Mouse (Mus musculus) adrenal gland, adult 8-10 months (tissue): ENCODE data around the gene Gstz1. TPM values are rescaled to one million over a fixed set of nuclear protein-coding genes. Genes with fewer than 3 reads are reported as not detected.

Source experiments
- DNase-seq: peaks from one replicate; pipeline ENCODE4 v3.0.0; 2022
- total RNA-seq, 4 experiments: library from RNA; stranded (reverse); gene quantifications; 2 replicates each; pipeline ENCODE4 v1.2.4; 2022

The Gstz1 gene
- total RNA-seq, result 100 to 1,000 TPM in 3 of 4 experiments, 10 to 100 TPM in 1; 96.8 to 133 (median 104) TPM

DNA sequence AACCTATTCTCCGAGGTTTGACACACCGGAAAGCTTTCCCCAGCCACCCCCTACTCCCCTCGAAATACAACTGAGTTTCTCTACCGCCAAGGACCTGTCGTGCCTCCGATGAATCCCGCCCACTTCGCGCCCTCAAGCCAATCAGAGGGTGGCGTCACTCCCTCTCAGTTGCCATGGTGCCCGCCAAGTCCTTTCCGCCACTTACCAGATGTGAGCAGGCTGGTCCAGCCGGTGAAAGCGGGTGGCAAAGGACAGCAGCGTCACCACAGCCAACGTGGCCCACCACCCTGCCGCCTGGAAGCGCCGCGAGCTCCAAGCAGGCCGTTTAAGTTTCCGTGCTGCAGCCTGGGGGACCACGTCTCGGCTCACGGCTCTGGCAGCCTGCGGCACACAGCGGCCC is at the start of gene Gstz1:
Gstz1 (plus strand) TSS at position 200 of the 400 bp plus-strand sequence.
- peak; percentile 87 for DNase-seq

DNA sequence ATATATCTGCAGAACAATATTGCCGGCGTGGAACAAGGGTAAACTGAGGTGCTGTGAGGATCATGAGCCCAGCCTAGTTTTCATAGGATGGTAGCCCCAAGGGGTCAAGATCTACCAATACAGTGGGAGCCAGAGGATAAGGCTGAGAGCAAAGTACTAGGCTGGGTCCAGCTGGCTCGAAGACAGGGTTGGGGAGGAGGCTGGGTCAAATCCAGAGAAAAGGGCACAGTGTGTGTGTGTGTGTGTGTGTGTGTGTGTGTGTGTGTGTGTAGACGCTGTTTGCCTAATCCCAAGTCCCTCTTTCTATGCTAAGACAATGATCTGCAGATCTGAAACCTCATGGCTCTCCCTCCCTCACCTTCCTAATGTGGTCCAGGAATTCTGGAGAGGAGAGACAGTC is 46.6 kb upstream of the Gstz1 start:
- no peak for DNase-seq

DNA sequence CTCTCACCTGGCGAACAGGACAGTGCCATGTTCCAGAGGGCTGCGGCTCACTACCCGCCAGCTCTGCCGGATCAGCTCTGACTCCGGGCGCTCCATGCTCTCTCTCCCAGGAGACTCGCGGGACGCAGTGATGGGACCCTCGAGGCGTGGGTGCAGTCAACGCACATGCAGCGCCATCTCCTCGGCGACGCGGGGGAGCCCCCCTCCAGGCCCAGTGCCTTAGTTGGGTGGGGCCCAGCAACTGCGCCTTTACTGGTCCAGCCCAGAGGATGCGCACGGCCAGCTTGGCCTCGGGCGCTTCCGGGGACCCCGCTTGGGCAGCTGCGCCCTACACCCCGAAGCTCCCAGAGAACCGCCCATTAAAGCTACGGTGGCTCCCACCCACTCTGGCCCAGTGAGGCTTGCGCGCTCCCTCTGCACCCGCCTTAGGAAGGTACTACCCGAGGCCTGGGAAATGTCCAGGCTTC is 44.8 kb upstream of the Gstz1 start, which contains the start of gene Ngb:
Ngb (minus strand) TSS at position 375 of the 467 bp plus-strand sequence.
- no peak for DNase-seq

DNA sequence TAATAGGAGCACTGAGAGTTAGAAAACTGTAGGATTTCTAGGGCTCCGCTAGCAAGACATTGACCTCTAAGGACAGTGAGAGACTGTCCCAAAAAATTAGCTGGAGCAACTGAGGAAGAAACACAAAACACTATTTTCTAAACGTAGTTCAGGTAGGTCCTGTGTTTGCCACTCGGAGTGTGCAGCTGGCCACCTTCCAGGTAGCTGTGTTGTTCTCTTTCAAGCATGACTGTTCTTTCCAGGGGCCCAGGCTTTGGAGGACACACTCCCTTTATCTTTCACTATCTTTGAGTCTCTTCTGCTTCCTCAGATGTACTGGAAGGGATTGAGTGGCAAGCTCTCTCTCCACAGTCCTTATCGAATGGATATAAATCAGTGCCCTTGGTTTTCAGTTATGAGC is 43.5 kb upstream of the Gstz1 start:
- DNase-seq, result no peak

DNA sequence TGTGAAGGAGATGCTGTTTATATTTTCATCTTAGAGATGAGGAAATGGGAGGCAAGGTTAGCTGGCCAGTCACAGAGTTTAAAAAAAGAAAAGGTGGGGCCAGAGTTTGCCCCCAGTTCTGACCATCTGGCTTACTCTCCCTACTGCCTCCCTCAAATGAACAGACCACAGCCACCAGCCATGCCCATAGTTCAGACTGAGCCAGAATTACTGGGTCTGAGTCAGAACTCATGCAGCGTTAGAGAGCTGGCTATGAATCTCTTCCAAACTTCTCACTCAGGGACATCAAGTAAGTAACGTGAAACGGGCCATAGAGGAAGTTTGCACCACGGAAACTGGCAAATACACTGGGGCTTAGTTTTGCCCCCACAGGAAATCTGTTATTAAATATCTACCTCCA is 42.2 kb upstream of the Gstz1 start:
- DNase-seq, result no peak

DNA sequence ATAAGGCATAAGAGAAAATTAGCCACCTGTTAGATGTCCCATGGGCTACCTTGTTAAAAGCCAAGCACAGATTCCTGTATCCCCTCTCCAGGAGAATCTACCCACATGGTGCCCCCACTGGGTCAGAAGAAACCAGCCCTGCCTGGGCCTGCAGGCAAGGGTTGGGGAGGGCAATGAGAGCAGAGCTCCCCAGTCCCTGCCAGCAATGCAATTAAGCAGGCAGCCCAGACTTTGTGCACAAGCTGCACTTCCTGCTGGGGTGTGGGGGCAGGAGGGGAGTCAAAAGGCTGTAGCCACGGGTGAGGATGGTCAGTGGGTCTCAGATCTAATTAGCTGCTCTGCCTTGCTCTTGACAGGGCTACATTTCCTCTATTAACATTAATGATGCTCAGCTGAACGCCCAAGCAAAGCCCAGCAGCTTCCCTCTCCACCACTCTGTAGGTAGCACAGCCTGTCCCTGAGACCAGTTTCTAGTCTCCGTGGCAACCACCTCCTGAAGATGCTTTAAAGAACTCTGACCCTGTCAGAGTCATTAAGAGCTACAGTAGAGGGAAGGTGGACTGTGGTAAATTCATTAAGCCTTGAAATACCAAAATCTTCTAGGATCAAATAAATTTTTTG is 39.5 kb upstream of the Gstz1 start:
- no peak for DNase-seq

DNA sequence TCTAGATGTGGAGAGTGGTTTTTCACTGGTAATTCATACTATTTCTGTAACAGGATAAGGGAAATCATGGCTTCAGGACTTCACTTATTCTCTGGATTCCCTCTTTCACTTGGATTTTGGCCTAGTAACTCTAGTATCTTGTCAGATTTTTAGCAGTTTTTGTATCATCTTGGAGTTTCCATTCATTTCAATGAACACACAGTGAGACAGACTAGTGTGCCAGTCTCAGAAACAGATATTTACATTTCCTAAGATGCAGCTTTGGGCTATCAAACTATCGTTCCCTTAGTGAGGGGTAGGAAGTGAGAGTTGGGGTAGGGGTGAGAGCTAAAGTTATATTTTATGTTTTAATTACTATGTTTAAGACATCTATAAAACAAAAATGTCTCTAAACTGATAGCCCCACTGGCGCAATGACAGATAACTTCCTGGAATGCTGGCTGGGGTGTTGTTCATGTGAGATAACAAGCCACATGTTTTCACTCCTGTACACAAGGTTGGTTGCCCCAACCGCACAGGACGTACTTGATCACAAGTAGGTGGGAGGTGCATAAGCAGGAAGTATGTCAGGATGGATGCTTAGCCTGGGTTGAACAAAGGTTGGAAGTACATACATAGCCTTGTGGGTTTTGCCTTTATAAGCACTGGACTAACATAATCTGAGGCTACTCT is 24.9 kb upstream of the Gstz1 start:
- DNase-seq, result no peak

DNA sequence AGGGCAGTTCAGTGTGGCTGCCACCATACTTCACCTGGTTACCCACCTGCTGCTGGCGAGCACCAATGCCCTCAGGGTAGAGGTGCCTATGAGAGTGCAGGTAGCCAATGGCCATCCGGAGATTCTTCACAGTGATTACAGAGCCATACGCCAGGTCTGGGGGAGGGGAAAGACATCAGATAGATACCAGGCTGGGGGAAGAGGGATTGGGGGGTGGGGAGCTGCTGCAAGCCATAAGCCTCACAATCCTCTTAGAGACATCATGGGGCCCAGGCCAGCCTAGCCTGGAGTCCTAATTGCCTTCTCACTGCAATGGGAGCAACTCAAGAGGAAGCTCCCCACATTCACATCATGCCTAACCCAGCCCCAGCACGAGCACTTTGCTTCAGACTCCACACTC is 19.7 kb upstream of the Gstz1 start:
- DNase-seq, result no peak

DNA sequence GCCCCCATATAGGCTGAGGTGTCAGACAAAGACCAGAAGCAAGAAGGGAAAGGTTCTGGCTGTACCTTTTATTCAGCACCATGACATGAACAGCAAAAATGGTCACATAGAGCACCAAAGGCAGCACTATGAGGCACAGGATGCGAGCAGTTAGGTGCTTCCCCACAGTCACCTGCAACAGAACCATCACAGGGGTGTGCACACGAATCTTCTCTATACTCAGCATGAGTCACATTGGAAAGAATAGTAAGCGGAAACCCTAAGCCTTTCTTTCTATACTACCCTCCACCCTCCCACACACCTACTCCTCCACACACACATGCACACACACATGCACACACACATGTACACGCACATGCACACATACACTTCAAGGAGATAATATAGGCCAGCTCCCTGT is 16.7 kb upstream of the Gstz1 start:
- DNase-seq, result no peak

DNA sequence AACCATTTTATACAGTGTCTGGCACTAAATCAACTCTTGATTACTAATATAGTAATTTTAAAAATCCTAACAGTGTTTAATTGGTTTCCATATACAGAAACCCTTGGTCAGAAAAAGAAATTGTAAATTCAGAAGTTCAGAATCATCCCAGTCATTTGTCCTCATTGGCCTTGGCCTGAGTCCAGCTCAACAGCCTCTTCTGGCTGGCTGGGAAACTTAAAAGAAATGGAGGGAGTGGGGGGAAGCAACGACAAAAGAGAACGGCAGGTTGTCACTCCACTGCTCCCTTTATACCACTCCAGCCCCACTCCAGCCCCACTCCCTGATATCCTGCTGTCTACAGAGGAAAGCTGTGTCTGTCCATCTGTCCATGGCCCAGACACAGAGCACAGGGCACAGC is 15.8 kb upstream of the Gstz1 start:
- DNase-seq, result no peak

DNA sequence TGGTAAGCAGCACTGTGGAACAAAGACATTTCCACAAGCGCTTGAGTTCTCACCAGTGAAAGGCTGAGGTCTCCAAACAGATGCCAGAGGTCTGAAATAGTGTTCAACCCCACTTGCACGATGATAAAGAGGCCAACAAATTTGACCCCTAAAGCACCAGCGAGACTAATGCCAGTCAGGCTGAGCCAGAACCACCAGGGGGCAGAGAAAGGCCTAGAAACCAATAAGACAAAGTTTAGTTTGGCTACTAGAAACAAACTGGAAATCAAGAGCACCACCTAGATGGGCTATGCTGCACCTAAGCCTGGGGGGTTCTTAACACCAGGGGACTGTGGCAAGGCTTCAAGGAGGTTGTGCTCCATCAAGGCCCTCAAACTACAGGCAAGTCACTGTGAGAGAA is 15.3 kb upstream of the Gstz1 start:
- DNase-seq, result no peak

DNA sequence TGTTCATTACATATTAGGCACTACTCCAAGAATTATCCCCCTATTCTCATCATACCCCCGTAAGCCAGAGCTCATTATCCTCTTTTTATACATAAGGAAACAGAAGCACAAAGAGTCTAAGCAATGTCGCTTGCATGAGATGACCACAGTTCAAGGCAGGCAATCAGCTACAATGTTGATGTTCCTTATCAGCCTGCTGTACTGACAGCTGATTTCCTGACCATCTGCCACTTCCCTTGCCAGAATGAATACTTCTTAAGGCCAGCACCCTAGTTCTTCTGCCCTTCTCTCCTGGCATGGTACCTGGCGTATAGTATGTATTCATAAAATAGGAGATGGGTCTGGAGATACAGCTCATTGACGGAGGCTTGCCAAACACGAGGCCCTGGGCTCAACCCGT is 14.8 kb upstream of the Gstz1 start:
- DNase-seq, result no peak

DNA sequence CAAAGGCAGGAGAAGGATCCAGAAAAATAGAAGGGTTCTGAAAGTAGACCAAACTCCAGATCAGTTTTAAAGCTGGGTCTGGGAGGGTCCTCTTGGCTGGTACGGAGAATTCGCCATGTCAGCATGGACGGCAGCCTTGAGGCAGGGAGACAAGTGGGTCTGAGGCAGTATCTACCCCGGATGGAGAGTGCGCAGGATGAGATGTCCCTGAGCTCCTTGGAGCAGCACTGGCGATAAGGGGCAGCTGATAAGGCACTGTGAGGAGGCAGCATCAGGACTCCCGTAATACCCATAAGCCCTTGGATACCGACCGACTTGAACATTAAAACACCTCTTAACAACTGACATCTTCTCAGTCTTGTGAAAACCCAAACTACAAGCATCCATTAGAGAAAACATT is 14.2 kb upstream of the Gstz1 start:
- DNase-seq, result no peak

DNA sequence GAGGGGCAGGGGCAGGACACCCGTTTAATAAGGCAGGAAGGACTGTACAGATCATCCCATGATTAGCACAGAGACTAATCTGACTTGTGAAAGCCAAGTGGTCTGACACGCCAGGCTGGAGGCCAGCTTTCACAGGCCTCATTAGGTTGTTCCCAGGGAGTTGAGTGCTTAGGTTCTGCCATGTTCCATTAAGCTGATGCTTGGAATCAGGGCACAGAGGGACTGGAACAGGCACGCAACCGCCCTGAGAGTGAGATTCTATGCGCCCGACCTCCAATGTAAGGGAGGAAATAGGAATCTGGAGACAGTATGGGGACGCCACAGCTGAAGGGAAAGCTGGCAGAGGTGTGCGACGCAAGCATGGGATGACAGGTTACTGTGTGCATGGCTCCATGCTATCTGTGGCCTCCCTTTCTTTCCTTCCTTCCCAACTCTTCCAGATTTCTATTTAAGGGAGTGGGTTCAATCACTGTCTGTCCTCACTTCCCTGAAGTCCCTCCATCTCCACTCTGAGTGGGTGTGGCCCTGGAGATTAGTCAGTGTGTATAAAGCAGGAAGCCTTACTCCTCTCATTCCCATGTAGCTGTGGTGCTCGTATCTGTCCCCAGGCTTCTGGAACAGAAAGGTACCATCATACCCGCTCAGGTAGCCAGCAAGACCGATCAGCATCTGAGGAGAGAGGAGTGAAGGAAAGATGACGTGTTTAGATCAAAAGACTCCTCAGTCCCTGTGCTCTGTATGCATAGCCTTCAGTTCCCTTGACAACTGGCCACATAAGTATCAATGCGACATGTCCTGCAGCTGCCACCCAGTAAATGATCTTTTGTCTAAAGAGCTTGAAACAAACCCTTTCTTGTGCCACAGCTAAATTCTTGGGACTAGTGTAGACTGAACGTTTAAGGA is 9.3 kb upstream of the Gstz1 start:
- no peak for DNase-seq

DNA sequence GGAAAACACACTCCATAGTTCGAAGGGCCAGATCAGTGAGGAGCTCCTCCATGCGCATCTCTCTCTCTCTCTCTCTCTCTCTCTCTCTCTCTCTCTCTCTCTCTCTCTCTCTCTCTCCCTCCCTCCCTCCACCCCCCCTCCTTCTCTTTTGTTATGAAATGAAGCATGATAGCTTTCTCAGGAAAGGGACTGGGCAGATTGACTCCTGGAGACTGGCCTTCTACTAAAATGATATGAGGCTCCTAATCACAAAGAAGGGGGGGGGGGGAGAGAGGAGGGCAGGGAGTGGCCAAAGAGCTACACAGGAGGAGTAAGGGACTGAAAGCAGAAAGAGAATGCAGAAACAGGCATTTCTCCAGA is 8.6 kb upstream of the Gstz1 start:
- no peak for DNase-seq

DNA sequence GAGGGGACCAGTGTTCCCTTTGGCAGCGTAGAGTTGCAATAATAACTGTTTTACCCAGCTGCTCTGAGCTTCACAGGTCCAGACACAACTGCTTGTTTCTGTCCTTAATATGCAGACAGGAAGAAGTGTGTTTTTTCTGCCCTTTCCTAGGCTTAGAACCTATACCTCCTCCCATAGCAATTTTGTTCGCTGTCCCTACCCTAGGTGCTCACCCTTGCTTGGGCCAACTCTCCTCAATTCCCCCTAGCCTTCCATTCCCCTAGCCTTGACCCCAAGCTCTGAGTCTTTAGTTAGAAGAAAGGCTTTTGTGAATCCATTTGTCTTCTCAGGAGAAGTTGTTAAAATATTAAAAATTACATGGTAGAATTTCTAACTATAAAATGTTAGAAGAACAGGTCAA is 8.2 kb upstream of the Gstz1 start:
- no peak for DNase-seq

DNA sequence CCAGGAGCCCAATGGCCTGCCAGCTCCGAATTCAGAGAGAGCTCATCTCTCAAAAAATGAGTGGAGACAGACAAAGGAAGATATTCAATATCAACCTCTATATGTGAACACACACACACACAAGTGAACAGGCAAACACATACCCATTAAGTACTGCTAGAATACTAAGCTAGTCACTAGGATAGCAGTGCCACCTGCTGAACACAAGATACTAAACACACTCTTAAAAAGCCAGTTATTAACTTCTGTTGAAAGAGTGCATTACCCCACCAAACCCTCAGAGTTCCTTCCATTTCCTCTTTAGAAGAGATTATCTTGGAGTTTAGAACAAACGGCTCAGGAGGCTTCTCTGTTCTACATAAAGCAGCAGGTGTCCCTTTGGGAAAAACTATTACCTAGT is 4.8 kb upstream of the Gstz1 start:
- DNase-seq, result no peak

DNA sequence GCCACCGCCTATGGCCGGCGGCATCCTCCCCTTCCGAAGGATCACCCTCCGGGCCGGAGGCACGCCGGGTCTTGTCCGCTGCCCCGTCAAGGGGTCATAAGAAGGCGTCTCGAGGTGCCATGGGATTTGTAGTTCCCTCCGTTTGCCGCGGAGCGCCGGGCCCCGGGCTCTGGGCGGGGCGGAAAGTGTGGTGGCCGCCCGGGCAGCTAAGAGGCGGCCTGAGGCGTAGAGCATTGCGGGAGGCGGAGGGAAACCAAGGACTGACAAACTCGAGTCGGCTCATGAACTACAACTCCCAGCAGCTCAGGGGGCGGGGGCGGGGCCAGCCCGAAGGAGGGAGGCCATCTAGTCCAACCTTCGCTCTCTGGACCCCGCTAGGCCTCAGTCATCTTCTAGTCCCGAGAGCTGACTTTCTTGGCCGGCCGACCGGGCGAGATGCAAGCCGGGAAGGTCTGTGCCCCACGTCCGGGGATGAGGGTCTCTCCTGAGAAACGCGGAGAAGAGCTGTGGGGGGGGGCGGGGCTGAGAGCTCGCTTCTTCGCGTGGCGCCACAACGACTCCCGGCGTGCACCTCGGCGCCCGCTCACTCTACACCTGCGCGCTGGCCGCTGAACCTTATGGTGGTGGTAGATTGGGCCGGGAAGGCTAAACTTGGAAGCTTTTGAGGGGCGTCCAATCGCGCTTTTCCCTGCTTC is 577 bp downstream of the Gstz1 start, which contains the start of gene Pomt2:
Pomt2 (minus strand) TSS at position 574 of the 695 bp plus-strand sequence.
- DNase-seq, result peak; percentile 96

DNA sequence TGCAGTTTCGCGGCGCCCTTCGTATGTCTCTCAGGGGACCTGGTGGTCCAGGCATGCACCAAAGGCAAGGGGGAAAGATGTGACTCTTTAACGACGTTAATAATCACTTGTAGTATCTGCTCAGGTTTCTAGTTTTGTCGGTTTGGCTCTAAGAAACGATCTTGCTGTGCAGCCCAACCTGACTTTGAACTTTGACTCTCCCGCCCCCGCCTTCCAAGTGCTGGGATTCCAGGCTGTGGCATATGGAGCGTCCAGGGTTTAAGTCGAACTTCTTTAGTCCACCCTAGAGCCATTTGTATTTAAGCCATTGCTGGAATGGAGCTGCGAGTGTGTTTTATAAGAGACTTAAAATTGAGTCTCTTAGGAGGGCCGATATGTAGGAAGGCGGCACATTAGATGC is 1.2 kb downstream of the Gstz1 start:
- no peak for DNase-seq

DNA sequence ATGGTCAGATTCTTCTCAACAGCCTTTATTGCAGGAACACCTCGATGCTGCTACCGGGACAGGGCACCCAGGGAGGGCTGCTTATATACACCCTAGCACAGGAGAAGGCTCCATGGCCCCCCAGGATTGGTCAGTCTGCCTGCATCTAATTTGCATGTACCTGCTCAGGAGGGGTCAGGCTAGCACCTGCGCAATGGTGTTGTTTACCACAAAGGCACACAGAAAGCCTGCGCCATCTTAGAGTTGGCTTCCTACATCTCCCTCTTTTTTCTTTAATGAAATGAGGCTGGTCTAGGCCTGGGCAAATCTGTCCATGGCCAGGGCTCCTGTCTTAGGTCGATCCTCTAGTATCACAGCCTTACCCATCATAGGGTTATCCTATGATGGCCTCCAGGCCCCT is 2.5 kb downstream of the Gstz1 start:
- no peak for DNase-seq

DNA sequence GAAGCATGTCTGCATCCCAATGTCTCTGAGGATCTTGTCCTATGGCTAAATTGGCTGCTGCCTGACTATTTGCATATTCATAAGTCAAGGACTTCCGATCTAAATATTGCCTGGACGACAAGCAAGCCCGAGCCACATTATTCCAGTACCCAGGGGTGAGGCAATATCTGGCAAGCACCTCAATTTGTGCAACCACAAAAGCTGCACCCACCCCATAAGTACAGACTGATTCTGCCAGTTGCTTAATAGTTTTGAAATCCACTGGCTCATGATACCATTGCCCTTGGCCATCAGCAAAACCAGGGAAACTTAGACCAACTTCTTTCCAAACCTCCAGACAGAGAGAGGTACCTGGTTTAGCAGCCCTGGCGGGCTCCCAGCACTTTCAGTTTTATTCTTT is 7.5 kb downstream of the Gstz1 start:
- peak; percentile 72 for DNase-seq

DNA sequence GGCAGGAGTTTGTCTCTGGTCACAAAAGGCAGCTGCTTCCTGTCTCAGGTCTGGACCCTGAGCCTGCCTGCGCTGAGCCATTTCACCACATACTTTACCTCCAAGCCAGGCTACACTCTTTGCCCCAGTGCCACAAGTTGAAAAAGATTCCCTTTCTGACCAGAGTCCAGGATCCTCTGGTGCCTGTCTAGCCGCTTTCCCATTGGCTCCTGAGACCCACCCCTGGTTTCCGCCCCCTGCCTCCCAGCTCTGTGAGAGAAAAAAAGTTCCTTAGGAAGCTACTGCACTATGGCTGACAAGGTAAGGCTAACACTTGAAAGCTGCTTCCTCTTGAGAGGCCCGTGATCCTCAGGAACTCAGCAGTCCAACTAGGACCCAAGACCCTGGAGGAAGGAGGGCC is 10.4 kb downstream of the Gstz1 start:
- DNase-seq, result no peak

DNA sequence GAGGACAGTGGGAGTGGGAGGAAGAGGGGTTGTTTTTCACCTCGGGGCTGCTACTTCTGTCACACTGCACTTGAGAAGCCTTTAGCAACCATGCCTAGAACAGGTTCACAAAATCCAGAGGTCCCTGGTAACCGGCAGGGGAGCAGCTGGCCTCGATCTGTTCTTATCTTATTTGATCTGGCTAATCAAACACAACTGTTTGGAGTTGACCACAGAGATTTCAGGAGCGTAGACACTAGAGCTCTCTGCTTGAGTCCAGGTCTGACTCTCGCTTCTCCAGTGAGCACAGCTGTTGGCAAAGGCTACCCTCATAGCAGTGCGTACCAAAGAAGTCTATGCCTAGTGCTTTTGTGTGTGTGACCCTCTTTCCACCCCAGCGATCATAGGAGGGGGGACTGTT is 11.1 kb downstream of the Gstz1 start:
- no peak for DNase-seq
